Comparison of ENCODE assay signal across 15 mouse cellular contexts in the genomic region with DNA sequence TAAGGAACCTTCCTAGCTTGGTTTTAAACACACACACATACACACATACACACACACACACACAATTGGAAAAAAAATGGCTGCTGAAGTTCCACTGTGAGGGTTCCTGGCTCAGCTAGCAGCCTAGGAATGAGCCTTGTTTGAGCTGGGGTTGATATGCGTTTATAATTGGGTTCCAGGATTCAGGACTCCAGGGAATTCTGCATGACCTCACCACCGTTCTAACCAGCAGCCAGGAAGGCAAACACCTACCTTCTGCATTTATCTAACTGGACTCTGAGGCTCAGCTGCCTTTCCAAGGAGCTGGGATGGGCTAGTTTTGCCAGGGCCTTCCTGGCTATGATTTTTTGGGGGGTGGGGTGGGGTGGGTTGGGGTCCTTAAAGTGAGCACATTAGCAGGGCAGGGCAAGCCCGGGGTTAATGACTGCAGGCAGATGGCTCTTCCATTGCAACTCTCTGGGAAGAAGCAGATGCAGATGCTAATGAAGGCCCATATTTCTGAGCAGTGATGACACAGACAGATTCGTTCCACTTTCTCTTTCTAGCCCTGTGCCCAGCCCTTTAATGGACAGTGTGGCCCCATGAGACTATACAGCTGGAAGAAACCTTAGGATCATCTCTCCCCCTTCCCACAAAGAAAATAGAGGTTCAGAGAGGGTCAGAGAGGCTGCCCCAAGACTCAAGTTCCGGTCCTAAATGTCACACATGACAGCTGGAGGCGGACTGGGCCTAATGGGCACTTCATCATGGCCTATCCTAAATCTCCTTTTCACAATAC.
DNase-seq lines count a peak whose midpoint lies in the region; ATAC-seq lines count a peak whose summit lies in the region.
"Had no signal": no experiment of that assay in that cellular context is flagged by ENCODE, and none has a peak within 500 bp of the region (broad histone marks: within the 10 kb centered on the region; RNA-seq: fewer than 3 reads in every experiment).

No protein-coding gene starts in this region.

- H3K4me2 ChIP-seq in kidney, embryonic 16.5 days (replicated peaks; ENCODE audit: low read depth, low read length): no peak overlapping the region
- H3K4me2 ChIP-seq in hindbrain, embryonic 12.5 days (replicated peaks): no peak overlapping the region

- intact Hi-C loops in heart, postnatal 25 days (cut with DNase I): no loop called here

- 66% methylated on average over 6 of the region's 6 CpGs for WGBS in heart, embryonic 10.5 days
- 17% methylated on average over 6 of the region's 6 CpGs for WGBS in kidney, embryonic 16.5 days
- WGBS in hindbrain, embryonic 12.5 days: 44% methylated on average over 6 of the region's 6 CpGs

- no peak for DNase-seq in heart, embryonic 10.5 days (ENCODE audit: low spot score)
- DNase-seq in heart, postnatal 25 days (ENCODE audit: low spot score): no peak
- no peak for DNase-seq in kidney, adult 11 months
- peak; percentile 24 for DNase-seq in 3T3-L1 (ENCODE audit: low read depth, low spot score)
- DNase-seq in cerebellum, adult 8-10 months: no peak
- DNase-seq: cerebellum, adult 11-12 months; kidney, postnatal 10 days; right cerebral cortex, adult 18-20 months had no signal

- H3K4me3 ChIP-seq in heart, embryonic 10.5 days: no peak overlapping the region
- H3K4me3 ChIP-seq in kidney, embryonic 16.5 days (ENCODE audit: low read length): no peak overlapping the region
- no peak overlapping the region for H3K4me3 ChIP-seq in hindbrain, embryonic 12.5 days
- H3K4me3 ChIP-seq: limb, embryonic 10.5 days had no signal

- H3K9me3 ChIP-seq in heart, embryonic 10.5 days: no peaks in the 10 kb centered on the region
- H3K9me3 ChIP-seq in kidney, embryonic 16.5 days (ENCODE audit: low read length): no peaks in the 10 kb centered on the region
- H3K9me3 ChIP-seq in hindbrain, embryonic 12.5 days (replicated peaks): no peaks in the 10 kb centered on the region
- H3K9me3 ChIP-seq: G1E; limb, embryonic 10.5 days had no signal

- H3K9ac ChIP-seq in kidney, embryonic 16.5 days (replicated peaks; ENCODE audit: low read length): no peak overlapping the region
- H3K9ac ChIP-seq in hindbrain, embryonic 12.5 days: no peak overlapping the region
- H3K9ac ChIP-seq: liver, embryonic 14.5 days had no signal

- H3K4me1 ChIP-seq in heart, embryonic 10.5 days: peaks cover 68% of the 10 kb centered on the region
- H3K4me1 ChIP-seq in kidney, embryonic 16.5 days (ENCODE audit: insufficient read depth, low read length): peaks cover 38% of the 10 kb centered on the region
- peaks cover 26% of the 10 kb centered on the region for H3K4me1 ChIP-seq in hindbrain, embryonic 12.5 days

- H3K27me3 ChIP-seq in heart, embryonic 10.5 days (ENCODE audit: insufficient read depth, poor library complexity, severe bottlenecking): no peaks in the 10 kb centered on the region
- no peaks in the 10 kb centered on the region for H3K27me3 ChIP-seq in kidney, embryonic 16.5 days (ENCODE audit: insufficient read depth, low read length)
- H3K27me3 ChIP-seq in hindbrain, embryonic 12.5 days: no peaks in the 10 kb centered on the region

- 0 out of 2 replicates have a peak overlapping the region, but pooled peaks have one; percentile 6 for H3K27ac ChIP-seq in heart, embryonic 10.5 days
- peak overlapping the region; percentile 67 for H3K27ac ChIP-seq in kidney, embryonic 16.5 days (ENCODE audit: low read length)
- peak overlapping the region; percentile 53; the same call in 1 of the 2 replicates for H3K27ac ChIP-seq in hindbrain, embryonic 12.5 days
- H3K27ac ChIP-seq: liver, embryonic 14.5 days; macrophage had no signal

- ATAC-seq in kidney, embryonic 16.5 days (ENCODE audit: low FRiP score, low TSS enrichment): peak; percentile 57; the same call in 1 of the 2 replicates
- peak; percentile 32; the same call in 1 of the 2 replicates for ATAC-seq in hindbrain, embryonic 12.5 days (ENCODE audit: low FRiP score)
- ATAC-seq in monocyte, adult 5-6 weeks (replicated peaks; ENCODE audit: insufficient number of reproducible peaks, low FRiP score, low TSS enrichment, poor library complexity, severe bottlenecking): no peak

- no peaks in the 10 kb centered on the region for H3K36me3 ChIP-seq in heart, embryonic 10.5 days
- H3K36me3 ChIP-seq in kidney, embryonic 16.5 days (ENCODE audit: insufficient read depth, low read length): no peaks in the 10 kb centered on the region
- H3K36me3 ChIP-seq in hindbrain, embryonic 12.5 days: no peaks in the 10 kb centered on the region
- H3K36me3 ChIP-seq: G1E; limb, embryonic 10.5 days had no signal

Comparison
In these comparisons a context has a peak if more than half of its experiments do, and no peak if none do; other contexts are left out.
1. H3K27ac ChIP-seq: peak in every context shown above with its lines; median percentile 67 in kidney, embryonic 16.5 days; 53 in hindbrain, embryonic 12.5 days; 6 in heart, embryonic 10.5 days.